Mouse (Mus musculus): Measurements from ENCODE around the gene Lcorl. TPM values are rescaled to one million over a fixed set of nuclear protein-coding genes. Genes with fewer than 3 reads are reported as not detected.

The Lcorl gene
- polyA plus RNA-seq, 1 experiment from 2014 or later = 29.6 TPM

DNA sequence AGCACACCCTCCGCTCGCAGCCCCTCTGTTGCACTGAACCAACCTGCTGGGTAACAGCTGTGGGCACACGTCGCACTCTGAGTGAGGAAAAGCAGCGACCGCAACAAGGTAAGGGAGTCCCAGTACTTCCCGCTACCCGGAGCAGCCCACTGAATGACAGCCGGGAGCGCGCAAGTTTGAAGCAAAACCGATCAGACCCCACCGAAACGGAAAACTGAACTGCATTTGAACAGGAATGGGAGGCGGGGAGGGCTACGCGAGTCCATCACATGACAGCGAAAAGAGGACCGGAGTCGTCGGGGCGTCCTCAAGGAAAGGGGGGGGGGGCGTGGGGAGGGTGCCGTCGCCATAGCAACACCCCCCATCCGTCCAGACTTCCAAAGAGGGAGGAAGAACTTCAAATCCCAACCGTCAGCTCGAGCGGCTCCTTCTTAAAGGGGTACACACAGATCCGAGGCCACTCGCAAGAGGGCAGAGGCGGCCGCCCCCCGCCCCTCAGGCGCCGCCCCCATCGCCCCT is 1.1 kb downstream of the Lcorl start:
- peak overlapping the region; percentile 83 for H3K4me2 ChIP-seq (replicated peaks; ENCODE audit: low read depth, low read length)
- WGBS = 0% methylated on average over 29 of the region's 37 CpGs
- no peaks in the 10 kb centered on the region for H3K36me3 ChIP-seq (ENCODE audit: insufficient read depth, low read length)
- peaks cover 4% of the 10 kb centered on the region for H3K4me1 ChIP-seq (ENCODE audit: insufficient read depth, low read length)
- peak; percentile 43 for ATAC-seq (ENCODE audit: low FRiP score, low TSS enrichment)
- peak overlapping the region; percentile 98 for H3K9ac ChIP-seq (replicated peaks; ENCODE audit: low read length)
- no peaks in the 10 kb centered on the region for H3K9me3 ChIP-seq (ENCODE audit: low read length)
- H3K27me3 ChIP-seq (ENCODE audit: insufficient read depth, low read length) = no peaks in the 10 kb centered on the region
- H3K27ac ChIP-seq (ENCODE audit: low read length) = peak overlapping the region; percentile 96
- H3K4me3 ChIP-seq (ENCODE audit: low read length) = peak overlapping the region; percentile 94

DNA sequence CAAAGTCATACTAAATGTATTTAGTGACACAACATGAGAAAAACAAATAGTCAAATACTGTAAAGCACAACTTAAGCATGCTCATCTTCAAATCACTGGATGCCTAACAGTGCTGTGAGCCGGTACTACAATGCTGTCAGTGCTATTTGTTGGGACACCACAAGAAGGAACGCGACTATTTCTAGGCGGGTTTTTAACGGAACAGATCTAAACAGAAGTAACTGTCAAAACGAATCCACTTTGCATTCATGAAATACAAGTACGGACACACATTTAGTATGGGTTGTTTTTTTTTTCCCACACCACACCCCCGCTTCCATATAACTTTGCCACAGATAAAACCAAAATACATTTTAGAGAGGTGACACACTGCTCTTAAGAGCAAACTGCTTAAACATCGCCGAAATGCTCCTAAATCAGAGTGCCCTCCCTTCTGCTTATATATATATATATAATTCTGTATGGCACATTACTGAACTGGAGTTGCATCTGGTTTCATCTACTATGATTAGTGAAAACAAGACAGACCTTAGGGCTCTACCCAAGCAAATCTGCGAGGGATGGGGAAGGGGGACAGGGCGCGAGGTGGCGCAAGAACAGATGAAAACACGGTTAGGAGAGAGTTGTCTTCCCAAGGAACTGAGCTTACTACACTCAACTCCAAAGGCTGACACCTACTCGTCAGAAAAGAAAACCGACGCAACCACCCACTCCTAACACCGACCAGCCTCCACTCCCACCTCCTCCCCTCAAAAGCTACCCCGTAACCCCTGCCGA is 1.7 kb downstream of the Lcorl start:
- Histone ChIP-seq H3K27ac (ENCODE audit: low read length) (peak overlapping the region; percentile 96), H3K4me1 (ENCODE audit: insufficient read depth, low read length) (peaks cover 4% of the 10 kb centered on the region), H3K27me3 (ENCODE audit: insufficient read depth, low read length) (no peaks in the 10 kb centered on the region), H3K4me2 (replicated peaks; ENCODE audit: low read depth, low read length) (peak overlapping the region; percentile 83), H3K36me3 (ENCODE audit: insufficient read depth, low read length) (no peaks in the 10 kb centered on the region), H3K9me3 (ENCODE audit: low read length) (no peaks in the 10 kb centered on the region), H3K4me3 (ENCODE audit: low read length) (peak overlapping the region; percentile 94), H3K9ac (replicated peaks; ENCODE audit: low read length) (peak overlapping the region; percentile 98)
- WGBS = 20% methylated on average over 21 of the region's 21 CpGs
- peak; percentile 1; the same call in 1 of the 2 replicates for ATAC-seq (ENCODE audit: low FRiP score, low TSS enrichment)

GRCm38 (mm10) chr5:45844723-45845122 is 12.7 kb downstream of the Lcorl start:
- no peaks in the 10 kb centered on the region for H3K36me3 ChIP-seq (ENCODE audit: insufficient read depth, low read length)
- no peak overlapping the region for H3K4me2 ChIP-seq (replicated peaks; ENCODE audit: low read depth, low read length)
- ATAC-seq (ENCODE audit: low FRiP score, low TSS enrichment) = no peak
- no peak overlapping the region for H3K27ac ChIP-seq (ENCODE audit: low read length)
- H3K9me3 ChIP-seq (ENCODE audit: low read length) = no peaks in the 10 kb centered on the region
- WGBS = 92% methylated on average over 6 of the region's 6 CpGs
- H3K9ac ChIP-seq (replicated peaks; ENCODE audit: low read length) = no peak overlapping the region
- H3K4me1 ChIP-seq (ENCODE audit: insufficient read depth, low read length) = 0 out of 2 replicates have a peak, but pooled peaks cover 2% of the 10 kb centered on the region
- no peaks in the 10 kb centered on the region for H3K27me3 ChIP-seq (ENCODE audit: insufficient read depth, low read length)
- no peak overlapping the region for H3K4me3 ChIP-seq (ENCODE audit: low read length)

GRCm38 (mm10) chr5:45835131-45835530 is 22.3 kb downstream of the Lcorl start:
- no peaks in the 10 kb centered on the region for H3K9me3 ChIP-seq (ENCODE audit: low read length)
- H3K4me3 ChIP-seq (ENCODE audit: low read length) = no peak overlapping the region
- H3K27ac ChIP-seq (ENCODE audit: low read length) = no peak overlapping the region
- H3K36me3 ChIP-seq (ENCODE audit: insufficient read depth, low read length) = no peaks in the 10 kb centered on the region
- no peak overlapping the region for H3K9ac ChIP-seq (replicated peaks; ENCODE audit: low read length)
- no peak for ATAC-seq (ENCODE audit: low FRiP score, low TSS enrichment)
- no peaks in the 10 kb centered on the region for H3K27me3 ChIP-seq (ENCODE audit: insufficient read depth, low read length)
- 81% methylated on average over 2 of the region's 2 CpGs for WGBS
- H3K4me2 ChIP-seq (replicated peaks; ENCODE audit: low read depth, low read length) = no peak overlapping the region
- 0 out of 2 replicates have a peak, but pooled peaks cover 2% of the 10 kb centered on the region for H3K4me1 ChIP-seq (ENCODE audit: insufficient read depth, low read length)

- H3K27ac ChIP-seq (ENCODE audit: low read length) = no peak overlapping the region
Observed at GRCm38 (mm10) chr5:45811527-45811926, 45.9 kb downstream of the Lcorl start.

GRCm38 (mm10) chr5:45791864-45792263 is 65.6 kb downstream of the Lcorl start:
- no peak overlapping the region for H3K9ac ChIP-seq (replicated peaks; ENCODE audit: low read length)
- no peaks in the 10 kb centered on the region for H3K27me3 ChIP-seq (ENCODE audit: insufficient read depth, low read length)
- ATAC-seq (ENCODE audit: low FRiP score, low TSS enrichment) = no peak
- no peak overlapping the region for H3K4me2 ChIP-seq (replicated peaks; ENCODE audit: low read depth, low read length)
- no peaks in the 10 kb centered on the region for H3K4me1 ChIP-seq (ENCODE audit: insufficient read depth, low read length)
- no peak overlapping the region for H3K27ac ChIP-seq (ENCODE audit: low read length)
- 0 out of 2 replicates have a peak, but pooled peaks cover 3% of the 10 kb centered on the region for H3K36me3 ChIP-seq (ENCODE audit: insufficient read depth, low read length)
- no peaks in the 10 kb centered on the region for H3K9me3 ChIP-seq (ENCODE audit: low read length)
- WGBS = 88% methylated on average over 7 of the region's 7 CpGs
- no peak overlapping the region for H3K4me3 ChIP-seq (ENCODE audit: low read length)

More at GRCm38 (mm10) chr5:45811527-45811926, 45.9 kb downstream of the Lcorl start:
- 94% methylated on average over 4 of the region's 4 CpGs for WGBS
- H3K9me3 ChIP-seq (ENCODE audit: low read length) = peaks cover 31% of the 10 kb centered on the region
- H3K4me3 ChIP-seq (ENCODE audit: low read length) = no peak overlapping the region
- H3K36me3 ChIP-seq (ENCODE audit: insufficient read depth, low read length) = peaks cover 12% of the 10 kb centered on the region; the same call in 1 of the 2 replicates
- H3K9ac ChIP-seq (replicated peaks; ENCODE audit: low read length) = no peak overlapping the region
- no peak for ATAC-seq (ENCODE audit: low FRiP score, low TSS enrichment)
- H3K4me2 ChIP-seq (replicated peaks; ENCODE audit: low read depth, low read length) = no peak overlapping the region
- H3K4me1 ChIP-seq (ENCODE audit: insufficient read depth, low read length) = no peaks in the 10 kb centered on the region
- no peaks in the 10 kb centered on the region for H3K27me3 ChIP-seq (ENCODE audit: insufficient read depth, low read length)

DNA sequence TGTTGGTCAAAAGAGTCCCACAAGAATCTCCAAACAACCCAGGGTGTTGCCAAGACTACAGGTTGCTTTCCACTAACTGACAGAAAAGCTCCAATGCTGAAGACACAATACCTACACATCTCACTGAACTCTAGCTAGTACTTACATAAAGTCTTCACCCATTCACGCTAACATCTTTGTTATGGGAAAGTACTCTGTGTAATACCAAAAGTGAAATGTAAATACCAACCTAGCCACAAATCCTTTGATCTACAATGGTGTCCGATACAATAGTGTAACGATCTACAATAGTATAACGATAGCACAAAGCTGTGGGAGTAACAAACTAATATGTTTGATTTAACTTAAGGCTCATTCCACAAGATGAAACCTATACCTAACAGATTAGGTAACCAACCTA is 67.2 kb downstream of the Lcorl start:
- no peak overlapping the region for H3K27ac ChIP-seq (ENCODE audit: low read length)
- no peak overlapping the region for H3K4me3 ChIP-seq (ENCODE audit: low read length)
- H3K36me3 ChIP-seq (ENCODE audit: insufficient read depth, low read length) = 0 out of 2 replicates have a peak, but pooled peaks cover 3% of the 10 kb centered on the region
- H3K4me1 ChIP-seq (ENCODE audit: insufficient read depth, low read length) = no peaks in the 10 kb centered on the region
- whole genome bisulfite sequencing = 94% methylated on average over 4 of the region's 4 CpGs
- H3K27me3 ChIP-seq (ENCODE audit: insufficient read depth, low read length) = no peaks in the 10 kb centered on the region
- H3K4me2 ChIP-seq (replicated peaks; ENCODE audit: low read depth, low read length) = no peak overlapping the region
- H3K9ac ChIP-seq (replicated peaks; ENCODE audit: low read length) = no peak overlapping the region
- no peak for ATAC-seq (ENCODE audit: low FRiP score, low TSS enrichment)
- no peaks in the 10 kb centered on the region for H3K9me3 ChIP-seq (ENCODE audit: low read length)

- Histone ChIP-seq H3K4me1 (ENCODE audit: insufficient read depth, low read length) (no peaks in the 10 kb centered on the region), H3K9me3 (ENCODE audit: low read length) (no peaks in the 10 kb centered on the region), H3K36me3 (ENCODE audit: insufficient read depth, low read length) (0 out of 2 replicates have a peak, but pooled peaks cover 2% of the 10 kb centered on the region), H3K27me3 (ENCODE audit: insufficient read depth, low read length) (no peaks in the 10 kb centered on the region), H3K4me2 (replicated peaks; ENCODE audit: low read depth, low read length) (no peak overlapping the region), H3K4me3 (ENCODE audit: low read length) (no peak overlapping the region), H3K9ac (replicated peaks; ENCODE audit: low read length) (no peak overlapping the region), H3K27ac (ENCODE audit: low read length) (no peak overlapping the region)
- ATAC-seq (ENCODE audit: low FRiP score, low TSS enrichment) = no peak
- 78% methylated on average over 4 of the region's 4 CpGs for WGBS
Observed at GRCm38 (mm10) chr5:45757502-45758121, 99.8 kb downstream of the Lcorl start.

DNA sequence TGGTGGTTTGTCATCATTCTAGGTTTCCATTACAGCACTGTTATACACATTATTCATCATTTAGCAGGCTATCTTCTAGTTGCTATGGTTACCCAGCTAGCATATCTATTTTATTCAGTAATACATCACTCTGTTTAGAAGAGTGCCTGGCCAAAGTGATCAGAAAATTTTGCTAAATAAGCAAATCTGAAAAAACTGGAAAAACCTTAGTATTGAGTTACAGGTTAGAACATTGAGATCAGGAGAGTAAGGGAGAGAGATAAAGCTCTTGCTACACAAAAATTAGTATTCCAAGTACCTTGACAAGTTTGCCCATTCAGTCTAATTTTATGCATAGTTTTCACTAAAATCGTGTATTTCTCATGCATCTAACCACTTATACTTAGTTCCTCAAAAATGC is 119.5 kb downstream of the Lcorl start:
- no peaks in the 10 kb centered on the region for H3K9me3 ChIP-seq (ENCODE audit: low read length)
- H3K27me3 ChIP-seq (ENCODE audit: insufficient read depth, low read length) = no peaks in the 10 kb centered on the region
- H3K4me1 ChIP-seq (ENCODE audit: insufficient read depth, low read length) = no peaks in the 10 kb centered on the region
- H3K9ac ChIP-seq (replicated peaks; ENCODE audit: low read length) = no peak overlapping the region
- ATAC-seq (ENCODE audit: low FRiP score, low TSS enrichment) = no peak
- peaks cover 5% of the 10 kb centered on the region; the same call in 1 of the 2 replicates for H3K36me3 ChIP-seq (ENCODE audit: insufficient read depth, low read length)
- no peak overlapping the region for H3K27ac ChIP-seq (ENCODE audit: low read length)
- WGBS = 90% methylated on average over 1 of the region's 1 CpGs
- H3K4me2 ChIP-seq (replicated peaks; ENCODE audit: low read depth, low read length) = no peak overlapping the region
- H3K4me3 ChIP-seq (ENCODE audit: low read length) = no peak overlapping the region
